Mouse (Mus musculus): ENCODE data around the gene Wdtc1. TPM values are rescaled to one million over a fixed set of nuclear protein-coding genes. Genes with fewer than 3 reads are reported as not detected.

The Wdtc1 gene
- polyA plus RNA-seq, 1 experiment from 2014 or later: 16.0 TPM

- H3K4me3 ChIP-seq (ENCODE audit: low read length): peak overlapping the region; percentile 64
- peak overlapping the region; percentile 60 for H3K4me2 ChIP-seq (replicated peaks; ENCODE audit: low read depth, low read length)
- no peaks in the 10 kb centered on the region; the same call in 1 of the 2 replicates for H3K27me3 ChIP-seq (ENCODE audit: control insufficient read depth, insufficient read depth, low read length)
- H3K36me3 ChIP-seq (ENCODE audit: control insufficient read depth, insufficient read depth, low read length): no peaks in the 10 kb centered on the region
- H3K9me3 ChIP-seq (ENCODE audit: control insufficient read depth, low read length): no peaks in the 10 kb centered on the region
- H3K9ac ChIP-seq (ENCODE audit: low read depth, low read length): peak overlapping the region; percentile 71
- peak; percentile 97 for ATAC-seq (ENCODE audit: low FRiP score, low TSS enrichment)
- H3K27ac ChIP-seq (ENCODE audit: low read depth, low read length): peak overlapping the region; percentile 56; the same call in 1 of the 2 replicates
- H3K4me1 ChIP-seq (ENCODE audit: control insufficient read depth, insufficient read depth, low read length): no peaks in the 10 kb centered on the region
- WGBS: under 1% methylated on average over 49 of the region's 60 CpGs
These were observed 14.0 kb downstream of the Wdtc1 start for GRCm38 (mm10) chr4:133339148-133339749.

GRCm38 (mm10) chr4:133338521-133339095 is 14.7 kb downstream of the Wdtc1 start:
- peak; percentile 5; the same call in 1 of the 2 replicates for ATAC-seq (ENCODE audit: low FRiP score, low TSS enrichment)
- no peaks in the 10 kb centered on the region for H3K36me3 ChIP-seq (ENCODE audit: control insufficient read depth, insufficient read depth, low read length)
- peak overlapping the region; percentile 71 for H3K9ac ChIP-seq (ENCODE audit: low read depth, low read length)
- WGBS: 2% methylated on average over 39 of the region's 39 CpGs
- peak overlapping the region; percentile 56; the same call in 1 of the 2 replicates for H3K27ac ChIP-seq (ENCODE audit: low read depth, low read length)
- H3K4me1 ChIP-seq (ENCODE audit: control insufficient read depth, insufficient read depth, low read length): no peaks in the 10 kb centered on the region
- H3K27me3 ChIP-seq (ENCODE audit: control insufficient read depth, insufficient read depth, low read length): no peaks in the 10 kb centered on the region; the same call in 1 of the 2 replicates
- no peaks in the 10 kb centered on the region for H3K9me3 ChIP-seq (ENCODE audit: control insufficient read depth, low read length)
- H3K4me3 ChIP-seq (ENCODE audit: low read length): peak overlapping the region; percentile 64
- H3K4me2 ChIP-seq (replicated peaks; ENCODE audit: low read depth, low read length): peak overlapping the region; percentile 60

GRCm38 (mm10) chr4:133337833-133338520 is 15.3 kb downstream of the Wdtc1 start:
- H3K4me3 ChIP-seq (ENCODE audit: low read length): peak overlapping the region; percentile 64
- H3K4me1 ChIP-seq (ENCODE audit: control insufficient read depth, insufficient read depth, low read length): no peaks in the 10 kb centered on the region
- no peak overlapping the region for H3K27ac ChIP-seq (ENCODE audit: low read depth, low read length)
- ATAC-seq (ENCODE audit: low FRiP score, low TSS enrichment): no peak
- peak overlapping the region; percentile 60 for H3K4me2 ChIP-seq (replicated peaks; ENCODE audit: low read depth, low read length)
- WGBS: 11% methylated on average over 14 of the region's 14 CpGs
- H3K9ac ChIP-seq (ENCODE audit: low read depth, low read length): peak overlapping the region; percentile 71
- H3K36me3 ChIP-seq (ENCODE audit: control insufficient read depth, insufficient read depth, low read length): no peaks in the 10 kb centered on the region
- no peaks in the 10 kb centered on the region for H3K9me3 ChIP-seq (ENCODE audit: control insufficient read depth, low read length)
- H3K27me3 ChIP-seq (ENCODE audit: control insufficient read depth, insufficient read depth, low read length): no peaks in the 10 kb centered on the region; the same call in 1 of the 2 replicates

GRCm38 (mm10) chr4:133333306-133333705 is 20.0 kb downstream of the Wdtc1 start:
- Histone ChIP-seq H3K4me2 (replicated peaks; ENCODE audit: low read depth, low read length) (no peak overlapping the region), H3K27ac (ENCODE audit: low read depth, low read length) (no peak overlapping the region), H3K4me1 (ENCODE audit: control insufficient read depth, insufficient read depth, low read length) (no peaks in the 10 kb centered on the region), H3K4me3 (ENCODE audit: low read length) (no peak overlapping the region), H3K9ac (ENCODE audit: low read depth, low read length) (no peak overlapping the region), H3K9me3 (ENCODE audit: control insufficient read depth, low read length) (no peaks in the 10 kb centered on the region), H3K27me3 (ENCODE audit: control insufficient read depth, insufficient read depth, low read length) (no peaks in the 10 kb centered on the region), H3K36me3 (ENCODE audit: control insufficient read depth, insufficient read depth, low read length) (no peaks in the 10 kb centered on the region; the same call in 1 of the 2 replicates)
- no peak for ATAC-seq (ENCODE audit: low FRiP score, low TSS enrichment)
- WGBS: 64% methylated on average over 6 of the region's 6 CpGs

- WGBS: 78% methylated on average over 4 of the region's 4 CpGs
- H3K27ac ChIP-seq (ENCODE audit: low read depth, low read length): no peak overlapping the region
- H3K9ac ChIP-seq (ENCODE audit: low read depth, low read length): no peak overlapping the region
- H3K4me2 ChIP-seq (replicated peaks; ENCODE audit: low read depth, low read length): no peak overlapping the region
- no peaks in the 10 kb centered on the region for H3K27me3 ChIP-seq (ENCODE audit: control insufficient read depth, insufficient read depth, low read length)
- H3K9me3 ChIP-seq (ENCODE audit: control insufficient read depth, low read length): no peaks in the 10 kb centered on the region
- ATAC-seq (ENCODE audit: low FRiP score, low TSS enrichment): no peak
- 0 out of 2 replicates have a peak, but pooled peaks cover 3% of the 10 kb centered on the region for H3K4me1 ChIP-seq (ENCODE audit: control insufficient read depth, insufficient read depth, low read length)
- H3K4me3 ChIP-seq (ENCODE audit: low read length): no peak overlapping the region
- H3K36me3 ChIP-seq (ENCODE audit: control insufficient read depth, insufficient read depth, low read length): no peaks in the 10 kb centered on the region; the same call in 1 of the 2 replicates
These were observed 23.0 kb downstream of the Wdtc1 start for GRCm38 (mm10) chr4:133330296-133330695.

- no peak for ATAC-seq (ENCODE audit: low FRiP score, low TSS enrichment)
- H3K9me3 ChIP-seq (ENCODE audit: control insufficient read depth, low read length): no peaks in the 10 kb centered on the region
- H3K4me2 ChIP-seq (replicated peaks; ENCODE audit: low read depth, low read length): no peak overlapping the region
- no peaks in the 10 kb centered on the region for H3K27me3 ChIP-seq (ENCODE audit: control insufficient read depth, insufficient read depth, low read length)
- H3K27ac ChIP-seq (ENCODE audit: low read depth, low read length): no peak overlapping the region
- H3K4me1 ChIP-seq (ENCODE audit: control insufficient read depth, insufficient read depth, low read length): 0 out of 2 replicates have a peak, but pooled peaks cover 3% of the 10 kb centered on the region
- WGBS: 74% methylated on average over 7 of the region's 7 CpGs
- H3K36me3 ChIP-seq (ENCODE audit: control insufficient read depth, insufficient read depth, low read length): no peaks in the 10 kb centered on the region; the same call in 1 of the 2 replicates
- H3K4me3 ChIP-seq (ENCODE audit: low read length): no peak overlapping the region
- no peak overlapping the region for H3K9ac ChIP-seq (ENCODE audit: low read depth, low read length)
These were observed 25.2 kb downstream of the Wdtc1 start for GRCm38 (mm10) chr4:133328129-133328528.

GRCm38 (mm10) chr4:133319667-133320066 is 33.6 kb downstream of the Wdtc1 start:
- Histone ChIP-seq H3K9me3 (ENCODE audit: control insufficient read depth, low read length) (no peaks in the 10 kb centered on the region), H3K27ac (ENCODE audit: low read depth, low read length) (no peak overlapping the region), H3K4me1 (ENCODE audit: control insufficient read depth, insufficient read depth, low read length) (no peaks in the 10 kb centered on the region), H3K4me3 (ENCODE audit: low read length) (no peak overlapping the region), H3K36me3 (ENCODE audit: control insufficient read depth, insufficient read depth, low read length) (no peaks in the 10 kb centered on the region; the same call in none of the 2 replicates), H3K27me3 (ENCODE audit: control insufficient read depth, insufficient read depth, low read length) (no peaks in the 10 kb centered on the region), H3K4me2 (replicated peaks; ENCODE audit: low read depth, low read length) (no peak overlapping the region), H3K9ac (ENCODE audit: low read depth, low read length) (no peak overlapping the region)
- ATAC-seq (ENCODE audit: low FRiP score, low TSS enrichment): no peak
- WGBS: 85% methylated on average over 3 of the region's 3 CpGs

- H3K4me3 ChIP-seq (ENCODE audit: low read length): no peak overlapping the region
- no peaks in the 10 kb centered on the region for H3K9me3 ChIP-seq (ENCODE audit: control insufficient read depth, low read length)
- 77% methylated on average over 5 of the region's 5 CpGs for WGBS
- no peaks in the 10 kb centered on the region; the same call in 1 of the 2 replicates for H3K36me3 ChIP-seq (ENCODE audit: control insufficient read depth, insufficient read depth, low read length)
- ATAC-seq (ENCODE audit: low FRiP score, low TSS enrichment): no peak
- no peak overlapping the region for H3K9ac ChIP-seq (ENCODE audit: low read depth, low read length)
- H3K4me2 ChIP-seq (replicated peaks; ENCODE audit: low read depth, low read length): no peak overlapping the region
- H3K27me3 ChIP-seq (ENCODE audit: control insufficient read depth, insufficient read depth, low read length): no peaks in the 10 kb centered on the region
- no peak overlapping the region for H3K27ac ChIP-seq (ENCODE audit: low read depth, low read length)
- no peaks in the 10 kb centered on the region for H3K4me1 ChIP-seq (ENCODE audit: control insufficient read depth, insufficient read depth, low read length)
These were observed 37.3 kb downstream of the Wdtc1 start for GRCm38 (mm10) chr4:133315991-133316390.

GRCm38 (mm10) chr4:133314896-133315295 is 38.4 kb downstream of the Wdtc1 start:
- no peaks in the 10 kb centered on the region for H3K27me3 ChIP-seq (ENCODE audit: control insufficient read depth, insufficient read depth, low read length)
- no peaks in the 10 kb centered on the region for H3K9me3 ChIP-seq (ENCODE audit: control insufficient read depth, low read length)
- H3K9ac ChIP-seq (ENCODE audit: low read depth, low read length): no peak overlapping the region
- H3K27ac ChIP-seq (ENCODE audit: low read depth, low read length): no peak overlapping the region
- H3K4me1 ChIP-seq (ENCODE audit: control insufficient read depth, insufficient read depth, low read length): no peaks in the 10 kb centered on the region
- 80% methylated on average over 8 of the region's 8 CpGs for WGBS
- ATAC-seq (ENCODE audit: low FRiP score, low TSS enrichment): no peak
- no peak overlapping the region for H3K4me2 ChIP-seq (replicated peaks; ENCODE audit: low read depth, low read length)
- H3K36me3 ChIP-seq (ENCODE audit: control insufficient read depth, insufficient read depth, low read length): no peaks in the 10 kb centered on the region; the same call in 1 of the 2 replicates
- no peak overlapping the region for H3K4me3 ChIP-seq (ENCODE audit: low read length)
